Mouse (Mus musculus) kidney, adult 9 months (tissue): ENCODE measurements around the gene Slc4a10.

Experiments
- DNase-seq: peaks from one replicate; pipeline ENCODE4 v3.0.0; 2022

The Slc4a10 gene

GRCm38 (mm10) chr2:62355766-62356165 is 309.5 kb downstream of the Slc4a10 start:
- no peak for DNase-seq

- DNase-seq, result no peak
Measured at GRCm38 (mm10) chr2:62356606-62357005, 310.3 kb downstream of the Slc4a10 start.

- DNase-seq, result no peak
Measured at GRCm38 (mm10) chr2:62357259-62357658, 311.0 kb downstream of the Slc4a10 start.

- no peak for DNase-seq
Measured at GRCm38 (mm10) chr2:62360872-62361271, 314.6 kb downstream of the Slc4a10 start.

GRCm38 (mm10) chr2:62361514-62361913 is 315.3 kb downstream of the Slc4a10 start:
- no peak for DNase-seq

GRCm38 (mm10) chr2:62362211-62362610 is 315.9 kb downstream of the Slc4a10 start:
- DNase-seq, result no peak

GRCm38 (mm10) chr2:62363606-62364005 is 317.3 kb downstream of the Slc4a10 start:
- DNase-seq, result no peak

- no peak for DNase-seq
Measured at GRCm38 (mm10) chr2:62368349-62369053, 322.2 kb downstream of the Slc4a10 start.

- no peak for DNase-seq
Measured at GRCm38 (mm10) chr2:62370048-62370447, 323.8 kb downstream of the Slc4a10 start.

GRCm38 (mm10) chr2:62373692-62374091 is 327.4 kb downstream of the Slc4a10 start:
- DNase-seq, result no peak
